Mouse (Mus musculus): ENCODE measurements around the gene Ppm1l. TPM values are rescaled to one million over a fixed set of nuclear protein-coding genes. Genes with fewer than 3 reads are reported as not detected.

Gene Ppm1l
- total and polyA plus RNA-seq, 2 experiments from 2014 or later: 20.3 to 31.6 TPM

DNA sequence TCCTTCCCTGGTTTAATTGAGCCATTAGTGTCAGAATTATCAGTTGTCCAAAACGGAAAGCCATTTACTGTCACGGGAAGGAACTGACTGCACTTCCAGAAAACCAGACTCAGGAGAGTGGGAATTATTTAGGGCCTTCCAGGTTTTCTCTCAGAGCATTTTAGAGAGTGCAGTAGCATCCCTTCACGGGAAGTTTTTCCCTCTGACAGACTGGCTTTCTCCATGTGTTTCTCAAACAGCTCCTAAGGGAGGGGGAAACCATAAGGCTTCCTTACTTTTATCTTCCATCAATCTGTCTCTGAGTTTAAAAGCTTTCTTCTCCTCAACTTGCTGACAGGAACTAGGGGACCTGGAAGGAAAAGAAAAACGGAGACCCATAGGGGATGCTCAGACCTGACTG is 185.9 kb downstream of the Ppm1l start:
- Histone ChIP-seq H3K4me1 (ENCODE audit: insufficient read depth, low read length) (no peaks in the 10 kb centered on the region), H3K36me3 (ENCODE audit: insufficient read depth, low read length) (no peaks in the 10 kb centered on the region), H3K9ac (replicated peaks; ENCODE audit: low read length) (no peak overlapping the region), H3K9me3 (ENCODE audit: low read length) (no peaks in the 10 kb centered on the region), H3K27me3 (ENCODE audit: insufficient read depth, low read length) (no peaks in the 10 kb centered on the region), H3K4me3 (ENCODE audit: low read length) (no peak overlapping the region), H3K4me2 (ENCODE audit: low read depth, low read length) (no peak overlapping the region), H3K27ac (no peak overlapping the region)
- DNase-seq (ENCODE audit: low spot score) (no peak), ATAC-seq (no peak)
- TF ChIP-seq CTCF (IDR thresholded peaks at IDR 0.05; ENCODE audit: low read depth): no peak
- 54% methylated on average over 4 of the region's 4 CpGs for WGBS

DNA sequence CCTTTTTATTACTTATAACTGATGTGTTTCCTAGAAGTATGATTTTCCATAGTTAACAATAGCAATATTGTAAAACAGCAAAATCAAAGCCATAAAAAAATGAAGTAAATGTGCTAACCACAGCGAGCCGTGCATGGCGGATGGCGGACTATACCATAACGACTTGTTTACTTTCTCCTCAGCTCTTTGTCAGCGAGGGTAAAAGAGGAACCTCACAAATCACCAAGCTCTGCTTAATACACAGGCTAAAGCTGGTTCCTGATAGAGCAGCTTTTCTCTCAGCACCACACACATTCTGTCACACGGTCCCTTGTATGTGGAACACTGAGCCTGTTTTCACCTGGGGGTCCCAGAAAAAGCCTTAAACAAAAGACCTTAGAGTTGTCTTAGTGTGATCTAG is 188.4 kb downstream of the Ppm1l start:
- H3K9ac ChIP-seq (replicated peaks; ENCODE audit: low read length): no peak overlapping the region
- TF ChIP-seq CTCF (IDR thresholded peaks at IDR 0.05; ENCODE audit: low read depth): no peak
- WGBS: 77% methylated on average over 7 of the region's 7 CpGs
- H3K4me2 ChIP-seq (ENCODE audit: low read depth, low read length): no peak overlapping the region
- no peak overlapping the region for H3K27ac ChIP-seq
- H3K9me3 ChIP-seq (ENCODE audit: low read length): no peaks in the 10 kb centered on the region
- no peaks in the 10 kb centered on the region for H3K27me3 ChIP-seq (ENCODE audit: insufficient read depth, low read length)
- DNase-seq (ENCODE audit: low spot score) (no peak), ATAC-seq (no peak)
- no peaks in the 10 kb centered on the region for H3K4me1 ChIP-seq (ENCODE audit: insufficient read depth, low read length)
- H3K36me3 ChIP-seq (ENCODE audit: insufficient read depth, low read length): no peaks in the 10 kb centered on the region
- no peak overlapping the region for H3K4me3 ChIP-seq (ENCODE audit: low read length)

DNA sequence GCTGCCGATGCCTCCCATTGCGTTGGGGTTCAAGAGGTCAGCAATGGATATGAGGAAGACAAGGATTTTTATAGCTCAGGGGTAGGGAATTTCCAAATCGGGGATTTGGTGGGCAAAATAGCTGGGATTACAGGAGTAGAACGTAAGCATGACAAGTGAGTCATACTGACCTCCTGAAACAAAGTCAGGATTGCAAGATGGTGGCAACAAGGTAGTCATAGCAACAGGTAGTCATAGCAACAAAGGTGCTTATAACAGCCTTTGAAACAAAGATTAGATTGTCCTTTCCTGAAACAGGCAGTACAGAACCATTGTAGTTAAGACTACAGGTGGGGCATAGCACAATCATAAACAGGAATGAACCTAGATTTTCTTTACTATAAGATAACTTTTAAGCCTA is 189.7 kb downstream of the Ppm1l start:
- Histone ChIP-seq H3K9me3 (ENCODE audit: low read length) (no peaks in the 10 kb centered on the region), H3K27me3 (ENCODE audit: insufficient read depth, low read length) (no peaks in the 10 kb centered on the region), H3K27ac (no peak overlapping the region), H3K9ac (replicated peaks; ENCODE audit: low read length) (no peak overlapping the region), H3K4me3 (ENCODE audit: low read length) (no peak overlapping the region), H3K4me2 (ENCODE audit: low read depth, low read length) (no peak overlapping the region), H3K36me3 (ENCODE audit: insufficient read depth, low read length) (no peaks in the 10 kb centered on the region), H3K4me1 (ENCODE audit: insufficient read depth, low read length) (no peaks in the 10 kb centered on the region)
- WGBS: 77% methylated on average over 4 of the region's 4 CpGs
- TF ChIP-seq CTCF (IDR thresholded peaks at IDR 0.05; ENCODE audit: low read depth): no peak
- DNase-seq (ENCODE audit: low spot score) (no peak), ATAC-seq (no peak)

DNA sequence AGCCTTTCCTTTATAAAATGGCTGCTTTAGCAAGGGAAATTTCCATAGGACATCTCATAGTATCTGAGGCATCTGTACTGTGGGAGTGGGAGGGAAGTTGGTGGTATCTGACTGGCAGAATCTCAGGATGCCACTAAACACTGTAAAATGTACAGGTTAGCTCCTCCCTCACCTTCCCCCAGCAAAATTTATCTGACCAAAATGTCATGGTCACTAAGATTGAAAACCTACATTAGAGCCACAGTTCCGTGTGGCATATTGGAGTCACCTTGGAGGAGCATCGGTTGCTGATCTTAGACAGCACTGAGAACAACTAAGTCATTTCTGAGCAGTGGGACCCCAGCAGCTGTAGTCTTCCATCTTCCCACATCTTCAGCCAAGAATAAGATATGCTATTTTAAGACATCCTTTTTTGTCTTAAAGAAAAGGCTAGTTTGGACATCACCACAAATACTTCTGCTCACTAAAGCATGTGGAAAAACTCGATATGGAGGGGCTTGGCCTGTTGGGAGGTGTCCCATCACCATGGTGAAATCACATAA is 192.8 kb downstream of the Ppm1l start:
- no peak for ATAC-seq
- Histone ChIP-seq H3K4me1 (ENCODE audit: insufficient read depth, low read length) (no peaks in the 10 kb centered on the region), H3K4me3 (ENCODE audit: low read length) (no peak overlapping the region), H3K4me2 (ENCODE audit: low read depth, low read length) (no peak overlapping the region), H3K36me3 (ENCODE audit: insufficient read depth, low read length) (no peaks in the 10 kb centered on the region), H3K27me3 (ENCODE audit: insufficient read depth, low read length) (no peaks in the 10 kb centered on the region), H3K9ac (replicated peaks; ENCODE audit: low read length) (no peak overlapping the region), H3K9me3 (ENCODE audit: low read length) (no peaks in the 10 kb centered on the region), H3K27ac (no peak overlapping the region)
- WGBS: 81% methylated on average over 3 of the region's 3 CpGs
- DNase-seq (ENCODE audit: low spot score): no peak
- TF ChIP-seq CTCF (IDR thresholded peaks at IDR 0.05; ENCODE audit: low read depth): no peak

DNA sequence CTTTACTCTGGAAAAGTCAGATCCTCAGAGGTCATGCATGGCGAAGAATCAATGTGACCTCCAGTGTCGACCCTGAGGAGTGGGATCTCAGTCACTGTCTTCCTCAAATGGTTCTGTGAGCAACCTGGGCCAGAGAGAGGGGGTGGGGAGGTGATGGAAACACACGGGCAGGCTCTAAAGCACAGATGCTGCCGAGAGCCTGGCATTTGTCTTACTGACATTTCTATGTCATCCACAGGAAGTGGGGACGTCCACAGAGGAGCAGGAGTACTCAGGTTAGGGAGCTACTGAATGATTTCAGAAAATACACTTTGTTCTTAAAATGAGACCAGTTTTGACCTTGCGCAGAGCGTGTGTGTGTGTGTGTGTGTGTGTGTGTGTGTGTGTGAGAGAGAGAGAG is 195.2 kb downstream of the Ppm1l start:
- H3K27ac ChIP-seq: no peak overlapping the region
- no peaks in the 10 kb centered on the region for H3K36me3 ChIP-seq (ENCODE audit: insufficient read depth, low read length)
- ATAC-seq: peak; percentile 24; the same call in 1 of the 2 replicates

DNA sequence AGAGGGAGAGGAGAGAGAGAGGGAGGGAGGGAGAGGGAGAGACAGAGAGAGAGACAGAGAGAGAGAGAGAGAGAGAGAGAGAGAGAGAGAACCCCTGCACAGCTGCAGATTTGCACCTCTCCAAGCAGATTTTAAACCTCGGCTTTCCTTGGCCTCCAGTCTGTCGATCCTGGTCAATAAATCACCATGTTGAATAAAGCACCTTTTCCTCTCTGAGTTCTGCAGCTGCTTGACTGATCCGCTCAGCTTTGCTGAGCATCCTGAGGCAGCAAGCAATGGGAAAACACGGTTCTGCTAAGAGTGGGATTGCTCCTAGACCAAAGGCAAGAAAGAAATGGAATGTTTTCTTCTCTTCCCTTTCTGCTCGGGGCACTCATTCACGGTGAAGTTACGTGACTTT is 195.7 kb downstream of the Ppm1l start:
- H3K9me3 ChIP-seq (ENCODE audit: low read length): no peaks in the 10 kb centered on the region
- 55% methylated on average over 7 of the region's 7 CpGs for WGBS
- no peak; the same call in 1 of the 2 replicates for ATAC-seq
- no peak overlapping the region for H3K9ac ChIP-seq (replicated peaks; ENCODE audit: low read length)
- no peak for DNase-seq (ENCODE audit: low spot score)
- no peak overlapping the region for H3K4me3 ChIP-seq (ENCODE audit: low read length)
- TF ChIP-seq CTCF (IDR thresholded peaks at IDR 0.05; ENCODE audit: low read depth): no peak
- H3K4me2 ChIP-seq (ENCODE audit: low read depth, low read length): no peak overlapping the region
- H3K4me1 ChIP-seq (ENCODE audit: insufficient read depth, low read length): no peaks in the 10 kb centered on the region
- H3K27ac ChIP-seq: peak overlapping the region; percentile 15; the same call in 1 of the 2 replicates
- no peaks in the 10 kb centered on the region for H3K36me3 ChIP-seq (ENCODE audit: insufficient read depth, low read length)
- H3K27me3 ChIP-seq (ENCODE audit: insufficient read depth, low read length): no peaks in the 10 kb centered on the region

More for the DNA sequence above, 195.2 kb downstream of the Ppm1l start:
- H3K27me3 ChIP-seq (ENCODE audit: insufficient read depth, low read length): no peaks in the 10 kb centered on the region
- no peak overlapping the region for H3K4me2 ChIP-seq (ENCODE audit: low read depth, low read length)
- no peaks in the 10 kb centered on the region for H3K9me3 ChIP-seq (ENCODE audit: low read length)
- no peak overlapping the region for H3K9ac ChIP-seq (replicated peaks; ENCODE audit: low read length)
- H3K4me3 ChIP-seq (ENCODE audit: low read length): no peak overlapping the region
- no peak for DNase-seq (ENCODE audit: low spot score)
- H3K4me1 ChIP-seq (ENCODE audit: insufficient read depth, low read length): no peaks in the 10 kb centered on the region
- WGBS: 47% methylated on average over 7 of the region's 7 CpGs
- no peak for TF ChIP-seq CTCF (IDR thresholded peaks at IDR 0.05; ENCODE audit: low read depth)

DNA sequence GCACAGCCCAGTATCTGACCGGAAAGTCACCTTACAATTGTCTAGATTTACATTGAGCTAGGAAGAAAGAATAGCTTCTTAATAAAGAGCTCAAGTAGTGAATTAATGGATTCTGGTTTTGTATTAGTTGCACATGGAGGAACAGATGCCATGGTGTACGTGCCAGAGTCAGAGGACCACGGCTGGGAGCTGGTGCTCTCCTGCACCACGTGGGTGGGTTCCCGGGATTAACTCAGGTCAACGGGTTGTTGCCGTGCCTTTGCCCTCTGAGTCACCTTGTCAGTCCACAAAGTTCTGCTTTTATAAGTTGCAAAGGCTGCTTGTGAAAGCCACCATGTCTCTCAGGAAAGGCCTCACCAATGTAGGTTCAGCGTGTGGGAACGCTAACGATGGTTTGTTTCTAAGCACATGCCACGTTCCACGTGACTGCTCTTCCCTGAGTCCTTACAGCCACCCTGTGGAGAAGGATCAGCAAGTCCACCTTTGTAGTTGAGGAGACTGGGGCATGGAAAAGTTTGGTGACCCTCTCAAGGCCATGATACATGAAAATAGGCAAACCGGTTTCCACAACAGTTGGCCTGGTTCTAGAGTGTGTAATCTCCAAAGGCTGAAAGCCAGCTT is 199.2 kb downstream of the Ppm1l start:
- Histone ChIP-seq H3K36me3 (ENCODE audit: insufficient read depth, low read length) (no peaks in the 10 kb centered on the region), H3K4me2 (ENCODE audit: low read depth, low read length) (no peak overlapping the region), H3K4me1 (ENCODE audit: insufficient read depth, low read length) (peaks cover 7% of the 10 kb centered on the region; the same call in 1 of the 2 replicates), H3K27me3 (ENCODE audit: insufficient read depth, low read length) (no peaks in the 10 kb centered on the region), H3K9ac (replicated peaks; ENCODE audit: low read length) (no peak overlapping the region), H3K4me3 (ENCODE audit: low read length) (no peak overlapping the region), H3K27ac (no peak overlapping the region), H3K9me3 (ENCODE audit: low read length) (no peaks in the 10 kb centered on the region)
- TF ChIP-seq CTCF (IDR thresholded peaks at IDR 0.05; ENCODE audit: low read depth): no peak
- 63% methylated on average over 13 of the region's 13 CpGs for WGBS
- DNase-seq (ENCODE audit: low spot score): no peak
- ATAC-seq: no peak
